Mouse (Mus musculus): ENCODE measurements around the gene Nutm2.
A peak's percentile ranks its signal among the peaks of the same experiment; 100 is the strongest.
"Not testable (repeated sequence)": the region's sequence is repeated elsewhere in the genome, so short reads cannot be mapped to it uniquely, and the experiment has no call there.

Nutm2 gene

DNA sequence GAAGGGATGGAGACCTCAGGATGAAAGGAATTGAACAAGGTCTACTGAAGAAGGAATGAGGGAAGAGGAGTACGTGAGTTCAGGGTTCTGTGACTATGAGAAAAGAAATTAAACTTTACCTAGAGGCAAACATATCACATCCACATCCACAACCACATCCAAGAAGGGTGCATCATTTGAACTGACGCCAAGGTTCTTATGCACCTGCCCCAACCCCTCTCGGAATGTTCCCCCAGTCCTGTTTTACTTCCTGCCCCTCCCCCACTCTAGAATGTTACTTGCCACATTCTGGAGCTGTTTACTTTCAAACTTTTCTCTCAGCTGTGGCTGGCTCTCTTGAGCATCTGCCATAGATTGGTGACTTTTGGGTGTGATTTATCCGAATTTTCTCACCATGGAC is at the start of gene Nutm2:
Gene Nutm2 (plus strand): TSS at position 301 of the 400 bp plus-strand sequence.
- DNase-seq (ENCODE audit: low spot score in 2 of 2), result no peak

DNA sequence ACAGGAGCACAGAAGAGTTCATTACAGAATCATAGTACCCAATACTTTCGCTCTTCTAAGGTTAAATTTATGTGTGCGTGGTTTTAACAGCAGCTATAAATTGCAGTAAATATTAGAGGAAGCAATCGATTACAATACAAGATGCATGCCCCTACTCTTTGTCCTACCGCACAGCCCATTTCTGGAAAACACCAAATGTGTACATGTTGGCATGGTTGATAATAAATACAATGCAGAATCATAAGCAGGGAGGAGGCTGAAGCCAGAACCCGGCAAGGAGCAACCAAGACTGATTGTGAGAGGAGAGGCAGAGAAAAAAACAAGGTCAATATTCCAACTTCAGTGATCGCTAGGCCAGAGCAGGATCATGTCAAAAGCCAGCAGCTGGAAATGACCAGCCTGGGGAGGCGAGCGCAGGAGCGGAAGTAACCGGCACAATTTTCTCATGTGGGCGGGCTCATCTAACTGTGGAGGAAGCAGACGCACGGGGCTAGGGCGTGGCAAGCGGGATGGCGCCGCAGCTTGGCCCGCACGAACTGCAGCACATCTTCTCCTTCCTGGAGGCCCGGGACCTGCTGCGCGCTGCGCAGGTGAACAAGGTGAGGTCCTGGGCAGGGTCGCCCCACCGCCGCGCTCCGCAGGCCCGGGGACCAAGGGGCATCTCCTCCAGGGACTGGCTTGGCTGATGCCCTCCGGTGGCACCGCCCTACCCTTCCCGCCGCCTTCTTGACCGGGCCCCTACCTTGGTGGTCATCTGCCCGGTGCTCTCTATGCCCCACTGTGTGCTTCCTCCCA is 49.5 kb upstream of the Nutm2 start, which contains the start of gene Fbxw17:
Gene Fbxw17 (plus strand): TSS at position 476 of the 795 bp plus-strand sequence.
- DNase-seq (ENCODE audit: low spot score in 2 of 2), result peak; percentile 67 to 75

DNA sequence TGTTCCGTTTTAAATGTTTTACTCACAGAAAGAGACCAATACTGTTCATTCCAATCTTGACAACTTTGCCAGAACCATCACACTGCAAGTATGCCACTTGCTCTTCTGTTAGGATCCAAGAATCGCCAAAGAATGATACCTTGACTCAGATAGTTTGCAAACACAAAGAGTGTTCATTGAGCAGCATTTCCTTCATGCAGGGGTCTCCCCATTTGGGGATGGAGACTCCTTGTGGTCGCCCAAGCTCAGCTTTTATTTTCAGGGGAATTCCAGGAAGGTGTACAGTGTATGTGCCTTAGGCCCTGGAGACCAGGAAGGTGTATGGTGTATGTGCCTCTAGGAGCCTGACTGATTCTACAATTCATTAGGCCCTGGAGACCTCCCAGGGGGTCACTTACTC is 48.7 kb upstream of the Nutm2 start:
- DNase-seq (ENCODE audit: low spot score in 2 of 2), result peak in 1 of 2 experiments; percentile 33

DNA sequence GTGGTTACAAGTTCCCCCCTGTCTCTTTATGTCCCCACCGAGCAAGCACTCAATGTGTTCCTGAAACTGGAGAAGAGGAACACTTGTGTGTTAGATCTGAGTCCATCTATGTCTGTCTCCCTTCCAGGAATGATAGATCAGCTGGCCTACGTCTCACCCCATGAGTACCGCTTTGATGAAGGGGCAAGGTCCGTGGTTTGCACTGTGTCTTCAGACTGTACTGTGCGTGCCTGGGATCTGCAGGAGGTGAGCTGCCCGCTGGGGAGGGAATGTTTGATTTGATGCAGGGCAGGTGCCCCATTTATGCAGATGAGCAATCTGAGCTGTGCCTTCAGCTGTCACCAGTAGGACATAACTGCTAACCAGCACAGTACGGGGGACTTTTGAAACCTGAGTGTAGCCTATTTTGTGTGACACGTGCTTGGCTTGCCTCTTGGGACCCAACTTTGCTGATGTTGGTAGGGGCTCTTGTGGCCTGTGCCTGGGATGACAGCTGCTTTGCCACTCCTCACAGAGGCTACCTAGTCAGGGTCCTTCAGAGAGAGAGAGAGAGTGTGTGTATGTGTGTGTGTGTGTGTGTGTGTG is 43.4 kb upstream of the Nutm2 start:
- no peak for DNase-seq (ENCODE audit: low spot score in 2 of 2)

DNA sequence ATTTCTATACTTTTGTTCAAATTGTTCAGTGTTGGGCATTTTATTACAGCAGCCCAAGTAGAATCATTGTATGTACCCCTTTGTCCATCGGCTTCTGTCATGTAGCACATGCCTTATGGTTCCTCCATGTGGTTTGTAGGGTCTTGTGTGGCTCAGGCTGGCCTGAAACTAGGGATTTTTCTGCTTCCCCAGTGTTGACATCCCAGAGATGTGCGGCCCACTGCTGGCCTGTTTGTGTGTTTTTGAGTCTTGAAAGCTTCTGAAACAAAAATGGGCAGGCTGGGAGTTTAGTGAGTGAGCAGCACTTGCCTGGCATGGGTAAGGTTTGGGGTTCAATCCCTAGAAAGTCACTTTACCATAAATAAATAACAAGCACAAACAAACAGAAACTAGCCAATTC is 42.6 kb upstream of the Nutm2 start:
- no peak for DNase-seq (ENCODE audit: low spot score in 2 of 2)

DNA sequence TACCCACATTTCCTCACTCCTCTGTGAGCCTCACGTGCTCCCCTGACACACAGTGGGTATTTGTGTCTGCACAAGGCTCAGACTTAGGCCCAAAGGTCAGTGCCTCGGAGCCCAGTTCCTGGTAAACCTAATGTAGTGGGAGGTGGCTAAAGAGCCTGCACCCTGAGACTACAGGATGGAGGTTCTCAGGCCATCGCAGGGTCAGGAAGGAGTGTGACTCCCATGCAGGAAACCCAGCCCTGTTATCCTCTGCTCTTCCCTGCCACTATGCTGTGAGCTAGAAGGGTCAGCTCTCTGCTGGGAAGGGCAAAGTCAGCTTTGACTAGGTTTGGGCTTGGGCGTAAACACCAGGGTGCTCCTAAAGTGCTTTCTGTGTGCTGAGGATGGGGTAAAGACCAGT is 40.4 kb upstream of the Nutm2 start:
- no peak for DNase-seq (ENCODE audit: low spot score in 2 of 2)

DNA sequence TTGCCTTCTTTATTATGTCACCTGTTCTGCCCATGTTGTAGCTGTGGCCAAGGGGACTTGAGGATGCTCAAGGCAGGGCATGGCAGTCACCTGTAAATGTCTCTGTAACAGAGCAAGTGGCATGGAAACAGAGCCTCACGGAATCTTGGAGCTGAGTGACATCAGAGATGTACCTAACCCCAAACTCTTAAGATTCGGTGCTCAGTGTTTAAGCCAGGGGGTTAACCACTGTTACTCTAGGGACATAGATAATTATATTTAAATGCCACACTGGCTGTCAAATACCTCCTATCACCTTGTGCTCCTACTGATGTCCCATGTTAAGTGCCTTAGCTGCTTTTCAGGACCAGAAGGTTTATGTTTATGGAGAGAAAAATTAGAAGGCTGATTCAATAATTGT is 23.3 kb upstream of the Nutm2 start, which contains the start of gene Gm47429:
Gene Gm47429 (minus strand): TSS at position 101 of the 400 bp plus-strand sequence.
- DNase-seq (ENCODE audit: low spot score in 2 of 2), result no peak

DNA sequence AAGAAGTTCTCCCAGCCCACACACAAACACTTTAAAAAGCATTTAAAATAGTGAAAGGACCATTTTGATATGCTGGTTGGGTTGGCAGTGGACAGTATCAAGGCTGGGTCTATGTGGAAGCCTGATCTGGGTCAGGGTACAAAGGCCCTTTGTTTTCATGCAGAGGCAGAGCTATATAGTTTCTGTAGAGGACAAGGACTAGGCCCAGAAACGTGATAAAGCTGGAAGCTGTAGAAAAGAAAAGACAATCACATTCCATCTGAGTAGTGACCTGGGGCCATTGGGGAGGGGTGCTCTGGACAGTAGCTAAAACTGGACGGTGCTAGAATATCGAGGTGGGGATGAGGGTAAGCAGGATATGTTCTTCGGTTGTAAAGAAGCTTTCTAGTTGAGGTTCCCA is 21.8 kb upstream of the Nutm2 start:
- DNase-seq (ENCODE audit: low spot score in 2 of 2), result no peak

DNA sequence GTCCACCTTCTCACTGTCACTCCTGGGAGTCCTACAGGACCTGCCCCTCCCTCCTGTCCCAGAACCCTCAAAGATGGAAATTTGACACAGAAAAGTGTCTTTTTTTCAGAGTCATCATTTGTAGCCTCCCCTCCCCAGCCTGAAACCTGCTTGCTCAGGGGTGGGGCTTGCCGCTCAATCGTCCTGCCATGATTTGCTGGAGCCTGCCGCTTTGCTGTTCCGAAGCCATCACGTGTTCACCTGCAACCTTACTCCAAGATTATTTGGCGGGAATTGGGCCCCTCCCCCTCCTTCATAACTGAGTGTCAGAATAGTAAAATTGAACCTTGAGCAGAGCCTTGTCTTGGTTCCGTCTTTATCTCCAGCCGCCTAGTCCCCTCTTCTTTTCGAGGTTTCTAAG is 14.8 kb upstream of the Nutm2 start:
- not testable (repeated sequence) for DNase-seq (ENCODE audit: low spot score in 2 of 2)

DNA sequence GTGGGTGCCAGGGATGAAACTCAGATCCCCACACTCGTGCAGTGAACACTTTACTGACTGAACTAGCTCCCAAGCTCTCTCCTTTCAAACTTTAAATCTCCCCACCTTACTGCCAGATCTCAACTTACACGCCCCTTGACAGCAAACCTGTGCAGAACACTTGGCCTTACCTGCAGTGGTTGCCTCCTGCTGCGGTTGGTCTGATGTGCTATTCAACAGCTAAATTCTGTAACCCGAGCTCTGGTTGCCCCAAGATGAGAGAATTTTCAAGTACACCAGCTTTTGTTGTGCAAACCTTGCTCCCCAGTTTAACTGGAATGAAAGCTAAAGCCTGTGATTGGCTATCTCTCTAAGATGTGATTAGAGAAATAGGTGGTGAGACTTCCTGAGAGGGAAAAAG is 13.7 kb upstream of the Nutm2 start:
- no peak for DNase-seq (ENCODE audit: low spot score in 2 of 2)

DNA sequence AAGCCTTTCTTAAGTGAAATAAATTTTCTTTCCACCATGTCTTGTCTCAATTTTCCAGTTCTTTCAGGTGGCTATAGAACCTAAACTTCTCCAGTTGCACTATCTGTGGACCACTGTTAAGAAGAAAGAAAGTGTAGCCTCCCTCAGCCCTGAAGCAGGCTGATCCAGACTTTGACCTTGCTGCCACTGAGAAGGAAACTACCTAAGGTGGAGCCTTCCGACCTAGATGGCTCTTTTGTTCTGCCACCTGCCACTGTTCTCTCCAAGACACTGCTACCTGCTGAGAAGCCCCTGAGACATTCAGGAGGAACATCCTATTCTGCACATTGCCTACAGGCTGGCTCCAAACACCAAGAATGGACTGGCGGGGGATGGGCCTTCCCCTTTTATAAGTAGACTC is 6.7 kb upstream of the Nutm2 start:
- DNase-seq (ENCODE audit: low spot score in 2 of 2), result not testable (repeated sequence)

DNA sequence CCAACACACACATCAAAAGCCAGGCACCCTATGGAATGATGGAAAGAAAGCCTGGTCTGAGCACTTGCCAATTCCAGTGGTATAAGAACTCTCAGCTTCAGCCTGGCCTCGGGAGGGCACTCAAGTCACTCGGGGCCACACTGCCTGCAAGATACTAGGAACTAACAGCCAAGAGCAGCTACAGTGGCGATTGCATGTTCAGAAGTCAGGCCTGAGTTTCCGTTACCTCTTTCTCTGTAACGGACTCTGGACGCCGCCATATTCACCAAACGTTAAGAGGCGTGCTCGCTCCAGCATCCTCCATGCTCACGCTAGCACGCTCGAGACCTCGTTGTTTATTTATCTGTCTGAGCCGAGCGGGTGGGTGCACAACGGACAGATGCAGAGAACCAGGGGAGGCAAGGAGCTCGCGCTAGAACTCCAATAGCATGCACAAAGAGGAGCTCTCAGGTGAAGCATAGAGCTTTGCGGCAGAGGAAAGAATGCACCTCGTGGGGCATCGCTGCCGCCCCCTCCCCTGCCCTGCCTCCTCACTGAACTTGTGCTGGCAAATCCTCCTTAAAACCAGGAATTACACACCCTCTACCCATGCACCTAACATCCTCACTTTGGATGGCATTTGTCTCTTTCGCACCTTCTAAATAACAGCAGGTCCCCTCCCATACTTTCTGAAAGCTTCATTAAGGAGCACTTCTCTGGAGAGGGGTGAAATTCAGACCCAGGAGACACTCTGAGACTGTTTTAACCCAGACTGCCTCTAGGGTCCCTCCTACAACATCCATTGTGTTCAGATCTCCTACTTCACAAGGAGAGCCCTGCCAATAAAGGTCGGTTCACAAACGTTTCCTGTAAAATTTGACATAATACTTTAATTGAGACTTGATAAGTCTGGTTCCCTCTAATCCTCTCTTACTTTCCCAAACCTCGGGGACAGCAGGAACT is 2.2 kb upstream of the Nutm2 start:
- no peak for DNase-seq (ENCODE audit: low spot score in 2 of 2)

DNA sequence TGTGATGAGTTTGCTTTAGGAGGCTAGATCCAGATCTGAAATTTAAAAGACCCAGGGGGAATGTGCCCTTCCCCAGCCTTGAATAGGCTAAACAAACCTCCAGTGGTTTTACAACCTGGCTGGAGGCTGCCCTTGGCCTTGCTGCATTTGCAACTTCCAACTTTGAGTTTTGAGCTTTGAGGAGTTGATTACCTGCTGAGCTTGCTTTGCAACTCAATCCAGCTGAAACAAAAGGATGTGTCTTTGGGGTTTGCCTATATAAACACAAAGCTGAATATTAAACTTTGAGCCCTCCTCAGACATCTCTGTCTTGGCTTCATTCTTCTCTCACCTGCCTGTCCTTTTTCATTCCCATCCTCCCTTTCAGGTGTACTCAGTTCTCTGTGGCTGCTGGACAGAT is 21.4 kb downstream of the Nutm2 start:
- DNase-seq (ENCODE audit: low spot score in 2 of 2), result not testable (repeated sequence)

DNA sequence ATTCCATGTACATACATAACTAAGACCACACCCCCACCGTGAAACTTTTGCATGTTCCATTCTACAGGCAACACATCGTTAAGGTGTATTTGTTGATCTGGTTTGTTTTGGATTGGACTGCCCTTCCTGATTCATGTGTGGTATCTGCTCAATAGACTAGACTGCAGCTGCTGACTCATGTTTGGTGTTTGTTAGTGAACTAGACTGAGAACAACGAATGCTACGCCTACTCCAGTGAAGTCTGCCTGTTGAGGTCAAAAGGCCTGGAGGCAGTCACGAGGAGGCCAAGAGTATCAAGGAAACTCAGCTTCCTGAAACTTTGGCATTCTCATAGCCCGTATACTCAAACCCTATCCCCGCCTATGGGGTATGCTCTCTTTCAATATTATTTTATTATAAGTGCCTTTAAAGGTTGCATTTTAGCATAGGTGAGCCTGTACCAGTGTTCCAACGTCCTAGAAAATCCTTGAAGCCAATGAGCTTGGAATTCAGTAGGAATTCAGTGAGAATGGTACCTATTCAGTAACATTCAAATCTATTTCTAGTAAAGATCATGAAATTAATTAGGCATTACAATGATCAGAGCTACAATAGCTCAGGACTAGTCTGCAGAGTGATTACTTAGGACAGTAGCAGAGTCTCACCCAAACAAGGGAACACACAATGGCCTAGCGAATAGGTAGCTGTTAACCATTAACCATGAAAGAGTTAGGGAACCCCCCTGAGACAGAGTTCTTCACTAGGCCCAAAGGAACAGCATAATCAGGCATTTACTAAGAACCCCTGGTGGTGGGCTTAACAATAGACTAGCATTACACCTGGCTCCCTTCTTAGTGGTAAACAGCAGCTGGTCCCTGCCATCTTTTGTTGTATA is 43.6 kb downstream of the Nutm2 start:
- DNase-seq (ENCODE audit: low spot score in 2 of 2), result not testable (repeated sequence)
